ENCODE assay signal across 8 mouse cellular contexts in the genomic region with DNA sequence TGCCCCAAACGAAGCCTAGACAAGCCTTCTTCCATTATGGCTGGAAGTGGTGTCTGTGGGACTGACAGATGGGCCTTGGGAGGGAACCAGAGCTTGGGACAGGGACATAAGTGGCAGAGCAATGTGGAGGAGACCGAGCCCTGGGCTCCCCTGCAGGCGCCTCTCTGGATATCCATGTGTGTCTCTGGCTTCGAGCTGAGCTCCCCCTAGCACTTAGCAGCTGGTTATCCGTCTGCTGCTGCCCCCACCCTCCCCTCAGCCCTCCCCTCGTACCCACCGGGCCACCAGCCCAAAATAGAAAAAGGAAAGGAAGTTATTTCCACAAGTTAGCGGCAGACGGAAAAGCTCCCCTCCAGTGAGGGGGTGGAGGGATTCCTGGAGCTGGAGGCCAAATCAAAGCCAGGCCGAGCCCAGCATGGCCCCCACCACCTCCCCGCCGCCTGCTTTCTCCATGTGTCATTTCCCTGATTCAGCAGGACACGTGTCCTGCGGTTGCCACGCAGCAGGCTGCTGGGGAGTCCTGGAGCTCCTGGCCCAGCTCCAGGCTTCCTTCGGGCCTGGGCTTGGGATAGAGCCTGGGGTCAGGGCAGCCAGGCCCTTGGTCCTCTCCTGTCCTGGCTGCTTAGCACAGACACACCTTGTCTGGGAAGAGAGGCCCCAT. TPM values are rescaled to one million over a fixed set of nuclear protein-coding genes. Genes with fewer than 3 reads are reported as not detected.
A peak's percentile ranks its signal among the peaks of the same experiment; 100 is the strongest.
DNase-seq lines count a peak whose midpoint lies in the region; ATAC-seq and TF ChIP-seq lines count a peak whose summit lies in the region.

No protein-coding gene starts in this region.

- H3K4me1 ChIP-seq in ES-Bruce4 (ENCODE audit: control insufficient read depth, insufficient read depth, low read length): peaks cover 11% of the 10 kb centered on the region
- peaks cover 24% of the 10 kb centered on the region for H3K4me1 ChIP-seq in forebrain, embryonic 15.5 days
- peaks cover 27% of the 10 kb centered on the region for H3K4me1 ChIP-seq in lung, embryonic 16.5 days (replicated peaks; ENCODE audit: control insufficient read depth, insufficient read depth, low read length)

- intact Hi-C loops in heart, postnatal 14 days (cut with DNase I): loop anchor here (2.0 to 5.0 kb wide), 2 partner anchors 16 to 64 kb away; no protein-coding TSS in a partner anchor

- 5% methylated on average over 16 of the region's 16 CpGs for WGBS in forebrain, embryonic 15.5 days
- WGBS in lung, embryonic 16.5 days: 14% methylated on average over 13 of the region's 16 CpGs

- no peaks in the 10 kb centered on the region for H3K36me3 ChIP-seq in ES-Bruce4 (ENCODE audit: control insufficient read depth, insufficient read depth, low read length, poor library complexity, severe bottlenecking)
- peaks cover 21% of the 10 kb centered on the region for H3K36me3 ChIP-seq in forebrain, embryonic 15.5 days
- H3K36me3 ChIP-seq in lung, embryonic 16.5 days (ENCODE audit: control insufficient read depth, insufficient read depth, low read length): peaks cover 3% of the 10 kb centered on the region; the same call in 1 of the 2 replicates

- H3K9ac ChIP-seq in ES-Bruce4 (ENCODE audit: low read depth, poor library complexity, severe bottlenecking): peak overlapping the region; percentile 36
- H3K9ac ChIP-seq in forebrain, embryonic 15.5 days (replicated peaks): no peak overlapping the region; the same call in 1 of the 2 replicates
- peak overlapping the region; percentile 49 for H3K9ac ChIP-seq in lung, embryonic 16.5 days (ENCODE audit: low read length)

- no peak for TF ChIP-seq POLR2A in ES-Bruce4 (IDR thresholded peaks at IDR 0.05; ENCODE audit: insufficient read depth, low read length)

- DNase-seq in adrenal gland, postnatal 36 days: peak; percentile 94 to 95
- peak; percentile 86 to 90 for DNase-seq in heart, postnatal 14 days
- DNase-seq in kidney, postnatal 25 days: peak; percentile 84 to 95
- peak; percentile 75 to 80 for DNase-seq in right cerebral cortex, postnatal 10 days (ENCODE audit: low spot score in 2 of 2)

- no peak overlapping the region for H3K4me3 ChIP-seq in ES-Bruce4 (ENCODE audit: low read depth, low read length)
- H3K4me3 ChIP-seq in forebrain, embryonic 15.5 days: no peak overlapping the region
- H3K4me3 ChIP-seq in lung, embryonic 16.5 days (ENCODE audit: low read length): no peak overlapping the region

- no peak for TF ChIP-seq EP300 in ES-Bruce4 (IDR thresholded peaks at IDR 0.05; ENCODE audit: insufficient read depth, low read depth, low read length)

- no peak for TF ChIP-seq CTCF in ES-Bruce4 (IDR thresholded peaks at IDR 0.05; ENCODE audit: low read depth, low read length)

- no peak overlapping the region for H3K27ac ChIP-seq in ES-Bruce4 (ENCODE audit: insufficient read depth, low read length)
- peak overlapping the region; percentile 78 for H3K27ac ChIP-seq in forebrain, embryonic 15.5 days (replicated peaks)
- peak overlapping the region; percentile 86 for H3K27ac ChIP-seq in lung, embryonic 16.5 days (ENCODE audit: low read length)

- no peaks in the 10 kb centered on the region for H3K27me3 ChIP-seq in ES-Bruce4 (ENCODE audit: control insufficient read depth, insufficient read depth, low read length, poor library complexity, severe bottlenecking)
- H3K27me3 ChIP-seq in forebrain, embryonic 15.5 days: no peaks in the 10 kb centered on the region
- H3K27me3 ChIP-seq in lung, embryonic 16.5 days (ENCODE audit: control insufficient read depth, insufficient read depth, low read depth, low read length): no peaks in the 10 kb centered on the region

- H3K4me2 ChIP-seq in forebrain, embryonic 15.5 days (replicated peaks): 0 out of 2 replicates have a peak overlapping the region, but pooled peaks have one; percentile 10
- peak overlapping the region; percentile 35 for H3K4me2 ChIP-seq in lung, embryonic 16.5 days (ENCODE audit: low read depth, low read length)

- peak; percentile 86 for ATAC-seq in forebrain, embryonic 15.5 days (replicated peaks)
- peak; percentile 92 for ATAC-seq in lung, embryonic 16.5 days (ENCODE audit: low read depth)
- no peak for ATAC-seq in activated CD4-positive, CD25-positive, alpha-beta regulatory T cell, adult 4 months

- H3K9me3 ChIP-seq in ES-Bruce4 (replicated peaks; ENCODE audit: control insufficient read depth, insufficient read depth, low read length, poor library complexity, severe bottlenecking): no peaks in the 10 kb centered on the region
- H3K9me3 ChIP-seq in forebrain, embryonic 15.5 days: no peaks in the 10 kb centered on the region
- H3K9me3 ChIP-seq in lung, embryonic 16.5 days (ENCODE audit: control insufficient read depth, low read length): no peaks in the 10 kb centered on the region

RNA-seq across cellular contexts. Expression of a gene that starts 23.1 kb away (rescaled TPM):
- 67.9 and 107 TPM in 2 replicates for polyA plus RNA-seq in ES-Bruce4 (2011; ENCODE audit: insufficient read depth, insufficient read length, low read depth, missing spikeins)
- 100 to 1,000 TPM; 151 to 216 TPM for total RNA-seq in adrenal gland, postnatal 36 days (2021)
- polyA plus RNA-seq in forebrain, embryonic 15.5 days (2015; fragmentation: Nextera tagmentation; extraction: Ambion mirVana): 67.0 and 68.1 TPM in 2 replicates
- total RNA-seq in heart, postnatal 14 days (2021): 100 to 1,000 TPM; 226 to 277 TPM
- polyA plus RNA-seq in lung, embryonic 16.5 days (2015; fragmentation: Nextera tagmentation; extraction: Ambion mirVana): 50.6 and 55.5 TPM in 2 replicates
- polyA plus RNA-seq in activated CD4-positive, CD25-positive, alpha-beta regulatory T cell, adult 4 months (2017; shearing (Covaris generic)): 10 to 100 TPM; 96.8 to 98.7 TPM
